Mouse (Mus musculus) hindbrain, embryonic 15.5 days (tissue): ENCODE results near the gene Cpne5. TPM values are rescaled to one million over a fixed set of nuclear protein-coding genes. Genes with fewer than 3 reads are reported as not detected.
"Not testable (repeated sequence)": the region's sequence is repeated elsewhere in the genome, so short reads cannot be mapped to it uniquely, and the experiment has no call there.

Experiments used
- ATAC-seq: fragments of 200-750 bp; cut with Nextera tagmentation; 2 replicates; pipeline ENCODE4 v1.8.0; 2017; ENCODE audit warnings: low read depth, moderate number of reproducible peaks, moderate TSS enrichment; ENCODE audit not compliant: low FRiP score
- H3K27ac ChIP-seq: fragments of 300-500 bp; sonication (generic); replicated peaks from 2 replicates; pipeline ENCODE4 v1.5.1; 2015; ENCODE audit warnings: mild to moderate bottlenecking, inconsistent platforms
- H3K27me3 ChIP-seq: fragments of 300-500 bp; sonication (generic); 2 replicates; pipeline ENCODE4 v1.6.1; 2015; ENCODE audit warnings: control low read depth, inconsistent platforms
- H3K36me3 ChIP-seq: fragments of 300-500 bp; sonication (generic); 2 replicates; pipeline ENCODE4 v1.6.1; 2015; ENCODE audit warnings: control low read depth, inconsistent platforms
- H3K4me1 ChIP-seq: fragments of 300-500 bp; sonication (generic); replicated peaks from 2 replicates; pipeline ENCODE4 v1.6.1; 2015; ENCODE audit warnings: control low read depth, inconsistent platforms
- H3K4me2 ChIP-seq: fragments of 300-500 bp; sonication (generic); 2 replicates; pipeline ENCODE4 v1.6.1; 2015; ENCODE audit warnings: moderate library complexity, mild to moderate bottlenecking, inconsistent platforms
- H3K4me3 ChIP-seq: fragments of 300-500 bp; sonication (generic); 2 replicates; pipeline ENCODE4 v1.5.1; 2015; ENCODE audit warnings: mild to moderate bottlenecking, inconsistent platforms
- H3K9ac ChIP-seq: fragments of 300-500 bp; sonication (generic); 2 replicates; pipeline ENCODE4 v1.6.1; 2015; ENCODE audit warnings: inconsistent platforms
- H3K9me3 ChIP-seq: fragments of 300-500 bp; sonication (generic); 2 replicates; pipeline ENCODE4 v1.6.1; 2016; ENCODE audit warnings: control low read depth, inconsistent platforms
- whole genome bisulfite sequencing: fragments of 180-500 bp; shearing (Covaris S2); methylation state at CpG from one replicate; pipeline ENCODE4 v1.1.7; 2015; 5-methylcytosine and 5-hydroxymethylcytosine counted together
- polyA plus RNA-seq: library from polyadenylated mRNA; unstranded; fragments of >200 nt; fragmentation: Nextera tagmentation; extraction: Ambion mirVana; gene quantifications from 2 replicates; pipeline ENCODE4 v1.2.1, GENCODE M21; 2015

Gene Cpne5
- polyA plus RNA-seq = 41.1 and 42.6 TPM in 2 replicates

DNA sequence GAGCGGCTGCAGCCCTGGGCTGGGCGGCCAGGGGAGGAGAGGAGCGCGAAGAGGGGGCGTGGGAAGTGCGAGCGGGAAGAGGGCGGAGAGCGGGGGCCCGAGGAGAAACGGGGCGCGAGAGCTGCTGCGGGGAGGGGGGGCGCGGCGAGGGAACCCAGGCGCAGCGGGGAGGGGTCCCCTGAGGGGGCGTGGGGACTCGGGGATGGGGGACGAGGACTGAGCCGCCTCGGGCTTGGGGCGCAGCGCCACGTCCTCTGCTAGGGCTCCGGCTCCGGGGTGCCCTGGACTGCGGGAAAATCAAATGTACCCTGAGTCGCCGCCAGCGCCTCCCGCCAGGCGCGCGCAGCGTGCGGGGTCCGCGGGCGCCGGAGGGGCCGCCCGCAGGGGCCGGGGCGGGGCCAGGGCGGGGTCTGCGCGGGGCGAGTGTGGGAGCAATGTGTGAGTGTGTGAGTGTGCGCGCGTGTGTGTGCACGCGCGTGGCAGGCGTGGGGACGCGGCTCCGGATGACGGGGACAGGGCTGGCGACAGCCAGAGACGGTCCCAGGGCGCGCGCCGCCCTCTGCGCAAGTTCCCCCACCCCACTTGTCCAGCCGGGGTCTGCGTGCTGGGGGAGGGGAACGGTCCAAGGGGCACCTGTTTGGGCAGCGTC lies at the start of gene Cpne5:
Gene Cpne5 (minus strand): TSS at position 396 of the 649 bp plus-strand sequence.
- Histone ChIP-seq H3K9me3 (no peaks in the 10 kb centered on the region), H3K36me3 (no peaks in the 10 kb centered on the region), H3K27me3 (peaks cover 16% of the 10 kb centered on the region; the same call in 1 of the 2 replicates), H3K27ac (peak within 1 kb of the TSS; percentile 29; the same call in 1 of the 2 replicates), H3K9ac (peak within 1 kb of the TSS; percentile 68), H3K4me2 (peak within 1 kb of the TSS; percentile 98), H3K4me1 (peaks cover 34% of the 10 kb centered on the region), H3K4me3 (peak within 1 kb of the TSS; percentile 67)
- ATAC-seq = peak; percentile 72
- WGBS = 0% methylated on average over 45 of the region's 73 CpGs

DNA sequence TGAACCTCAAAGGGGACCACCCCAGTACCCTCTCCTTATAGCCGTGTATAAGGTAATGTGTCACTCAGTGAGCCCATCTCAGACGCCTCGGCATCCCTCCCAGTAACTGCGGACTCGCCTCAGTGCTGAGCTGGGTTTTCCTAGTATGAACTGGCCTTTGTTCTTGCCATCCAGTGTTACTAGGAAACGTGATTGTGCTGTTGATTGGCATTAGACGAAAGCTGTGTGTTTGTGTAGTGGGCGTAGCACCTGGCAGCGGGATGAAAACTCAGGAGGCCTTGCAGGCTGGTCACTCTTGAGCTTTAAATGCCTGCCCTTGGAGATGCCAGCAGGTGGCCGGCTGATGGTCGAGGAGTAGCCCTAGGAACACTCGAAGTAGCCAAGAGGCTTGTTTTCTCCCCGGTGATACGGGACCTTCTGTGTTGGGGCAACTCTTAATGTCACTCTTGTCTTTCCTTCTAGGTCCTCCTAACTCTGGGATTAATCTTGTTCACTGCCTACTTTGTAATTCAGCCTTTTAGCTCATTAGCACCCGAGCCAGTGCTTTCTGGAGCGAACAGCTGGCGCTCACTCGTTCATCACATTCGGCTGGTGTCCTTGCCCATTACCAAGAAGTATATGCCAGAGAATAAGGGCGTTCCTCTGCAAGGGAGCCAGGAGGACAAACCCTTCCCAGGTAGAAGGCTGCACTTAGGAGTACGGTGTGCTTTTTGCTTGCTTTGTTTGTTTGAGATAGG lies 44.4 kb upstream of the Cpne5 start:
- ATAC-seq = peak; percentile 38; the same call in 1 of the 2 replicates
- peaks cover 18% of the 10 kb centered on the region for H3K36me3 ChIP-seq
- peak overlapping the region; percentile 22 for H3K27ac ChIP-seq
- H3K4me2 ChIP-seq = no peak overlapping the region
- 42% methylated on average over 21 of the region's 21 CpGs for WGBS
- H3K4me1 ChIP-seq = no peaks in the 10 kb centered on the region
- H3K27me3 ChIP-seq = no peaks in the 10 kb centered on the region
- H3K9ac ChIP-seq = no peak overlapping the region
- H3K4me3 ChIP-seq = no peak overlapping the region
- no peaks in the 10 kb centered on the region for H3K9me3 ChIP-seq

DNA sequence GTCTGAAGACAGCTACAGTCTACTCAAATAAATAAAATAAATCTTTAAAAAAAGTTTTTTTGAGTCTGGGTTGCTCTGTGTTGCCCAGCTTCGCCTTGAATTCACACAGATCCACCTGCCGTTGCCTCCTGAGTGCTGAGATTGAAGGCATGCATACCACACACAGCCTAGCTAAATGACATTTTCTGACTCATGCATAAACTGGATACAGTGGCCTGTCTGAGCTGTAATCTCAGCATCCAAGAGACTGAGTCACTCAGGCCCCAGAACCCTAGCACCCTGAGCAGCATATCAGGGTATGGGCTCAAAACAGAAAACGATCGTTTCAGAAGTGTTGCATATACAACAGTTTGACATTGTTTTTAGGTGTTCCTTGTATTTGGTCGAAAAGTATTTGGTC lies 43.6 kb upstream of the Cpne5 start:
- no peak overlapping the region for H3K4me3 ChIP-seq
- H3K9me3 ChIP-seq = no peaks in the 10 kb centered on the region
- H3K4me2 ChIP-seq = no peak overlapping the region
- H3K4me1 ChIP-seq = no peaks in the 10 kb centered on the region
- ATAC-seq = no peak
- H3K27ac ChIP-seq = no peak overlapping the region
- peaks cover 18% of the 10 kb centered on the region for H3K36me3 ChIP-seq
- H3K9ac ChIP-seq = no peak overlapping the region
- WGBS = 87% methylated on average over 5 of the region's 5 CpGs
- H3K27me3 ChIP-seq = no peaks in the 10 kb centered on the region

DNA sequence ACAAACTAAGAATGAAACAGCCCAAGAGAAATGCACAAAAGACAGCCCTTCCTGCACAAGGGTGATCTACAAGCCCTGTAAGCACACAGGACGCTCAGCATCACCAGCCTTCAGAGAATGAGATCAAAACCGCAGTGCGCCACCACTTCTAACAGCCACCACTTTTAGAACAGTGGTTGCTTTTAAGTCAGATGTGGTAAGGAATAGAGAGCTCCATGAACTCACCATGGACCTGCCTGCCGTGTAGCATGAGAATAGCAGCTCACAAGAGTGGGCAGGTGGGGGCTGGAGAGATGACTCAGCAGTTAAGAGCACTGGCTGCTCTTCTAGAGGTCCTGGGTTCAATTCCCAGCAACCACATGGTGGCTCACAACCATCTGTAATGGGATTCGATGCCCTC lies 42.5 kb upstream of the Cpne5 start:
- ATAC-seq = no peak
- Histone ChIP-seq H3K9ac (no peak overlapping the region), H3K27ac (no peak overlapping the region), H3K4me1 (no peaks in the 10 kb centered on the region), H3K4me3 (no peak overlapping the region), H3K27me3 (no peaks in the 10 kb centered on the region), H3K4me2 (no peak overlapping the region), H3K9me3 (no peaks in the 10 kb centered on the region), H3K36me3 (peaks cover 14% of the 10 kb centered on the region)
- 91% methylated on average over 5 of the region's 5 CpGs for WGBS

DNA sequence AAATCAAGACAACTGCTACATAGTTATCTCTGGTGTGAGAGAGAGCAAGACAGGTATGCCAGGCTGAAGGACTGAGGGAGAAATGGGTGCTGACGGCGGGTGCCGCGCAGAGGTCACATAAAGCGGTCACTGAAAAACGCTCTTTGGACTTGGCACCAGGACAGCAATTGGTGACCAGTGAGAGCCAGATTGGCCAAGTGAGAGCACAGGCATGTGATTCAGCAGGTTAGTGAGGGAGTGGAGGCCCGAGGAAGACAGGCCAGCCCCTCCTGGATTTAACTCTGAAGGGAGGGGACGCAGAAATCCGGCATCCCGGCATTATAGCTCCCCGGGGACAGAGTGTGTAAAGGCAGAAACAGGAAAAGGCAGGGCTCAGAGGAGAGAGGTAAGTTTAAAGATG lies 35.9 kb upstream of the Cpne5 start:
- no peaks in the 10 kb centered on the region for H3K9me3 ChIP-seq
- no peak overlapping the region for H3K9ac ChIP-seq
- H3K36me3 ChIP-seq = no peaks in the 10 kb centered on the region
- no peak overlapping the region for H3K27ac ChIP-seq
- ATAC-seq = no peak
- no peaks in the 10 kb centered on the region for H3K27me3 ChIP-seq
- H3K4me3 ChIP-seq = no peak overlapping the region
- 76% methylated on average over 11 of the region's 11 CpGs for WGBS
- no peak overlapping the region for H3K4me2 ChIP-seq
- H3K4me1 ChIP-seq = peaks cover 21% of the 10 kb centered on the region

DNA sequence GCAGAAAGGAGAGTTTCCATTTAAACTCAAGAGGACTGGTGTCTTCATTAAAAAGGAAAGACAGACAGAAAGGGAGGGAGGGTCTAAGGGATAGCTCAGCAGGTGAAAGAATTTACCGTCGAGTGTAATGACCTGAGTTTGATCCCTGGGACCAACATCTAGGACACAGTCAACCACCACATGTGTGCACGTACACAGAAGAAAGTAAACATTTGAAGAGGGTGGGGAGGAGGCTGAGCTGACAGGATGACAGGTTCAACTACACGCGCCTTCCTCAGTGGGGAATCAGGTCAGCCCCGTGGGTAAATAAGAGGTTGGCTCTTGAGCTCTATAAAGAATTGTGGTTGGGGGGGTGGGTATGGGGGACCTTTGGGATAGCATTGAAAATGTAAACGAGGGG lies 35.2 kb upstream of the Cpne5 start:
- no peak overlapping the region for H3K4me3 ChIP-seq
- no peaks in the 10 kb centered on the region for H3K27me3 ChIP-seq
- ATAC-seq = no peak
- H3K4me2 ChIP-seq = no peak overlapping the region
- H3K9me3 ChIP-seq = no peaks in the 10 kb centered on the region
- H3K4me1 ChIP-seq = peaks cover 23% of the 10 kb centered on the region
- WGBS = 86% methylated on average over 7 of the region's 7 CpGs
- H3K27ac ChIP-seq = no peak overlapping the region
- no peaks in the 10 kb centered on the region for H3K36me3 ChIP-seq
- H3K9ac ChIP-seq = no peak overlapping the region

DNA sequence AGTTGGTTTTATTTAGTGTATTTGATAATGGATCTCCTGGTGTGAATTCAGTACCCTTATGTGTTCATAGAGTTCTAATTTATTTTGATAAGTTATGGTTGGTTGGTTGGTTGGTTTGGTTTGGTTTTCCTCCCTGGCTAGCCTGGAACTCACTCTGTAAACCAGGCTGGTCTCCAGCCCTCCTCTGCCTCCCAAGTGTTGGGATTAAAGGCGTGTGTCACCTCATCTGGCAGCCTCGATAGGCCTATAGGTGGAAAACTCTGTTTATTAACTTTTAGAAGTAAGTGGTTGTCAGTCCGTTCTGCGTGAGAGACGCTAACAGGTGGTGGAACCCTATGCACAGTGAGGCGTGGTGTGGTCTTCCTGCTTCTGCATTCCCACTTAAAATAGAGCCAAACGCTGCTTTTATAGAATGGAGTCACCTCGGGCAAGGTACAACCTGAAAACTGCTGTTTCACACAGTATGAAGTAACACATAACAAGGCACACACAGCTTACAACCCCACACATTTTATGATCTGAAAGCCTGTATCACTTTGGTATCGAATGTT lies 32.3 kb upstream of the Cpne5 start:
- H3K27me3 ChIP-seq = no peaks in the 10 kb centered on the region
- WGBS = 95% methylated on average over 9 of the region's 9 CpGs

DNA sequence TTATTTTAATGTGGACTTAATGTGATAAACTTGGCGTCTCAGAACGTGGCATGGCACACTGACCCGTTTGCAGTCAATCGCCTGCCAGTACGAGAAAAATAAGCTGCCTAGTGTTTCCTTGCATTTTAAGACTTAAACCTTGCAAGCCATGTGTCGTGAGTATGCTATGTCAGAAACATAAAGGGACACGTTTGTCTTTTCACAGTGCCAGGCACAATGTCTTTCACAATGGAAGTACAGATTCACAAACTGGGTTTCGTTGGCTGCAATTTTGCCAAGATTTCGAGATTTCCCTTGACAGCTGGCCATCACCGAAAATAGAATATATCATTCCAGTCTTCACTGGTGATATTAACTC lies 31.4 kb upstream of the Cpne5 start:
- H3K27ac ChIP-seq = peak overlapping the region; percentile 86

More for the DNA sequence above, 32.3 kb upstream of the Cpne5 start:
- Histone ChIP-seq H3K4me2 (peak overlapping the region; percentile 66), H3K9me3 (no peaks in the 10 kb centered on the region), H3K36me3 (no peaks in the 10 kb centered on the region), H3K27ac (no peak overlapping the region), H3K4me3 (no peak overlapping the region), H3K4me1 (peaks cover 25% of the 10 kb centered on the region), H3K9ac (no peak overlapping the region)
- ATAC-seq = no peak

DNA sequence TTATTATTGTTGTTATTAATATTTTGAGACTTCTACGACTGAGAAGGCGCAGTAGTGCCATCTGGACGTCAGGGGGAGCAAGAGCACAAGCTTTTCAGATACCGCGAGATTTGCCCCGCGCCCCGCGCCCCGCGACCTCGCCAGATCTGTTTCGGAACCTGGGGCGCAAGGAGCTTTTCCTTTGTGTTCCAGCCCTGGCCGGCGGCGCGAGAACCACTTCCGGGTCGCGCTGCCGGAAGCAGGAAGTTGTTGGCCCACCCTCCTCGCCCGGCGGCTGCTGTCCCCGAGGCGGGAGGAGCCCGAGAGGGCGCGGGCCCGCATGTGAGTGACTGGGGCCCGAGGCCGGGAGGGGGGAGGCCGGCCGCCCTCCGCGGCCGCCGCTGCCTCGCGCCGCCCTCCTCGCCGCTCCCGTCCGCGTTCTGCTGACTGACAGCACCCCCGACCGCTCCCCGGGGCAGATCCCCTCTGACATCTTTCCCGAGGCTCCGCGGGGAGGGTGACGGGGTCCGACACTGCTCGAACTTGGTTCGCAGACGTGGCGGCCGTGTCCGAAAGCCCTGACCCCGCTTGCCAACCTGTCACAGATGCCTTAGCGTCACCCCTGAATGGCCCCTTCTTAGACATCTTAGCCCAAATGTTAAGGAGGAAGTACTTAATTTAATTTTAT lies 30.8 kb upstream of the Cpne5 start, which contains the start of gene BC004004:
Gene BC004004 (plus strand): TSS at position 107 of the 667 bp plus-strand sequence.
- H3K9me3 ChIP-seq = no peaks in the 10 kb centered on the region
- peak; percentile 90 for ATAC-seq
- peak within 1 kb of the TSS; percentile 86 for H3K27ac ChIP-seq
- under 1% methylated on average over 58 of the region's 63 CpGs for WGBS
- H3K36me3 ChIP-seq = no peaks in the 10 kb centered on the region
- H3K27me3 ChIP-seq = no peaks in the 10 kb centered on the region
- H3K4me1 ChIP-seq = peaks cover 30% of the 10 kb centered on the region
- H3K9ac ChIP-seq = peak within 1 kb of the TSS; percentile 77
- peak within 1 kb of the TSS; percentile 70 for H3K4me3 ChIP-seq
- H3K4me2 ChIP-seq = peak within 1 kb of the TSS; percentile 66

More for the DNA sequence above, 31.4 kb upstream of the Cpne5 start:
- no peaks in the 10 kb centered on the region for H3K9me3 ChIP-seq
- peak overlapping the region; percentile 70 for H3K4me3 ChIP-seq
- ATAC-seq = no peak
- H3K36me3 ChIP-seq = no peaks in the 10 kb centered on the region
- no peaks in the 10 kb centered on the region for H3K27me3 ChIP-seq
- H3K9ac ChIP-seq = peak overlapping the region; percentile 77
- peak overlapping the region; percentile 66 for H3K4me2 ChIP-seq
- 18% methylated on average over 10 of the region's 10 CpGs for WGBS
- H3K4me1 ChIP-seq = peaks cover 29% of the 10 kb centered on the region

DNA sequence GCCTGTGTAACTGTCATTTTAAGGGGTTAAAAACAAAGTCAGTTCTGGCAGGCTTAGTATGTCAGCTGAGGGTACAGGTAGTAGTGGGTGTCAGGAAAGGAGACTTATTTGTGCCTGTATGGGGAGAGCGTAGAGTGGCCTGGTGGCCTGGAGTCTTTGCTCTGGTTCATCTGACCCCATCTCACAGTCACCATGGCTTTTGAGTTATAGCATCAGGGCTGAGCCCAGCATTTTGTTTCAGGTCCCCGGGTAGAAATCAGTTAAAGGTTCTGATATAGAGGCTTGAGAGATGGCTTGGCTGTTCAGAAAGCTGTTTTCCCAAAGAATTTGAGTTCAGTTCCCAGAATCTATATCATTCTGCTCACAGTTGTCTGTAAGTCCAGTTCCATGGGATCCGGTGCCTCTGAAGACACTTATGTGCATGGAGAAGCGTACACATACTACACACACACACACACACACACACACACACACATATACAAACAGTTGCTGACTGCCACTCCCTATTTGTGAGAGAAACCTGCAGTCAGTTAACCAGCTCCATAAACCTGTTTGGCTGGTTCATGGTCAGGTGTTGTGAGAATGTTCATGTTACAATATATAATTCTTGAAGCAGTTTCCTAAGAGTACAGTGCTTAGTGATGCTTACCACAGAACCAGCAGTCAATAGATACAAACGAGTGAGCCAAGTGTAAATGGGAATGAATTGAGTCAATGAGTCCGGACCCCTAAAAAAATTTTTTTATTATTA lies 30.1 kb upstream of the Cpne5 start:
- Histone ChIP-seq H3K9ac (peak overlapping the region; percentile 77; the same call in 1 of the 2 replicates), H3K9me3 (no peaks in the 10 kb centered on the region), H3K4me3 (peak overlapping the region; percentile 70), H3K4me1 (peaks cover 31% of the 10 kb centered on the region), H3K4me2 (peak overlapping the region; percentile 66), H3K27me3 (no peaks in the 10 kb centered on the region), H3K27ac (peak overlapping the region; percentile 86), H3K36me3 (no peaks in the 10 kb centered on the region)
- peak; percentile 55 for ATAC-seq
- 60% methylated on average over 6 of the region's 6 CpGs for WGBS

DNA sequence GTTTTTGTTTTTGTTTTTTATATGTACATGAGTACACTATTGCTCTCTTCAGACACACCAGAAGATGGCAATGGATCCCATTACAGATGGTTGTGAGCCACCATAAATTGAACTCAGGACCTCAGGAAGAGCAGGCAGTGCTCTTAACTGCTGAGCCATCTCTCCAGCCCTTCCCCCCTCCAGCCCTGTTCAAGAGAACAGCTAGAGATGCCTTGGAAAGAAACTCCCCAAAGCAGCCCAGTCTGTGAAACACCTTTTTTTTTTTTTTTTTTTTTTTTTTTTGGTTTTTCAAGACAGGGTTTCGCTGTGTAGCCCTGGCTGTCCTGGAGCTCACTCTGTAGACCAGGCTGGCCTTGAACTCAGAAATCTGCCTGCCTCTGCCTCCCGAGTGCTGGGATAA lies 29.1 kb upstream of the Cpne5 start:
- ATAC-seq, H3K27ac ChIP-seq, H3K27me3 ChIP-seq, H3K4me3 ChIP-seq, H3K4me2 ChIP-seq, H3K9ac ChIP-seq, H3K36me3 ChIP-seq, H3K9me3 ChIP-seq: not testable (repeated sequence)
- peaks cover 42% of the 10 kb centered on the region for H3K4me1 ChIP-seq
- WGBS = 86% methylated on average over 2 of the region's 2 CpGs
